Mouse (Mus musculus) 3T3-L1 (cell line): ENCODE measurements around the gene Prkch.
A peak's percentile ranks its signal among the peaks of the same experiment; 100 is the strongest.

Experiments
- DNase-seq: peaks from one replicate; pipeline ENCODE4 v3.0.0-alpha.2; 2015; ENCODE audit warnings: low read depth, low spot score

Prkch gene

GRCm38 (mm10) chr12:73610831-73611370, 26.3 kb downstream of the Prkch start:
- DNase-seq, result no peak

- DNase-seq, result no peak
Observed at GRCm38 (mm10) chr12:73611741-73612140, 27.1 kb downstream of the Prkch start.

GRCm38 (mm10) chr12:73613183-73613582, 28.6 kb downstream of the Prkch start:
- DNase-seq, result no peak

- peak; percentile 4 for DNase-seq
Observed at GRCm38 (mm10) chr12:73617652-73618051, 33.1 kb downstream of the Prkch start.

GRCm38 (mm10) chr12:73625277-73626032, 40.9 kb downstream of the Prkch start:
- no peak for DNase-seq

- DNase-seq, result no peak
Observed at GRCm38 (mm10) chr12:73627902-73628301, 43.3 kb downstream of the Prkch start.

GRCm38 (mm10) chr12:73630596-73630995, 46.0 kb downstream of the Prkch start:
- DNase-seq, result no peak

- no peak for DNase-seq
Observed at GRCm38 (mm10) chr12:73631148-73631547, 46.6 kb downstream of the Prkch start.

- no peak for DNase-seq
Observed at GRCm38 (mm10) chr12:73632671-73633244, 48.2 kb downstream of the Prkch start.

GRCm38 (mm10) chr12:73633707-73634106, 49.1 kb downstream of the Prkch start:
- DNase-seq, result no peak

GRCm38 (mm10) chr12:73639571-73639970, 55.0 kb downstream of the Prkch start:
- no peak for DNase-seq

GRCm38 (mm10) chr12:73641183-73641582, 56.6 kb downstream of the Prkch start:
- DNase-seq, result no peak

- no peak for DNase-seq
Observed at GRCm38 (mm10) chr12:73645216-73645615, 60.6 kb downstream of the Prkch start.

- DNase-seq, result no peak
Observed at GRCm38 (mm10) chr12:73647686-73648085, 63.1 kb downstream of the Prkch start.

GRCm38 (mm10) chr12:73656568-73657204, 72.1 kb downstream of the Prkch start:
- DNase-seq, result no peak

- no peak for DNase-seq
Observed at GRCm38 (mm10) chr12:73663421-73663820, 78.8 kb downstream of the Prkch start.

- DNase-seq, result no peak
Observed at GRCm38 (mm10) chr12:73666701-73667100, 82.1 kb downstream of the Prkch start.

GRCm38 (mm10) chr12:73667607-73668006, 83.0 kb downstream of the Prkch start:
- DNase-seq, result no peak

- DNase-seq, result no peak
Observed at GRCm38 (mm10) chr12:73670739-73671138, 86.1 kb downstream of the Prkch start.

GRCm38 (mm10) chr12:73671540-73671939, 86.9 kb downstream of the Prkch start:
- DNase-seq, result no peak

GRCm38 (mm10) chr12:73672007-73672406, 87.4 kb downstream of the Prkch start:
- no peak for DNase-seq

GRCm38 (mm10) chr12:73673783-73674182, 89.2 kb downstream of the Prkch start:
- DNase-seq, result no peak

GRCm38 (mm10) chr12:73675212-73675611, 90.6 kb downstream of the Prkch start:
- DNase-seq, result no peak
